Mouse (Mus musculus) liver, adult 2 months (tissue): ENCODE data around the gene Gm20388. TPM values are rescaled to one million over a fixed set of nuclear protein-coding genes. Genes with fewer than 3 reads are reported as not detected.

ENCODE experiments used
- DNase-seq: peaks from one replicate; pipeline ENCODE4 v3.0.0-alpha.2; 2011; ENCODE audit warnings: low read depth, low spot score; ENCODE audit errors: extremely low read depth
- H3K27ac ChIP-seq: fragments of 200-500 bp; replicated peaks from 2 replicates; pipeline ENCODE4 v1.5.1; 2012; ENCODE audit warnings: low read depth, mild to moderate bottlenecking, control low read depth, inconsistent platforms, low read length; ENCODE audit not compliant: insufficient read depth
- H3K27me3 ChIP-seq: fragments of 200-500 bp; 2 replicates; pipeline ENCODE4 v1.6.1; 2012; ENCODE audit warnings: mild to moderate bottlenecking, moderate library complexity, low read length, inconsistent platforms; ENCODE audit not compliant: control insufficient read depth, insufficient read depth
- H3K36me3 ChIP-seq: fragments of 200-500 bp; 2 replicates; pipeline ENCODE4 v1.6.1; 2012; ENCODE audit warnings: low read length, inconsistent platforms; ENCODE audit not compliant: control insufficient read depth, insufficient read depth
- H3K4me1 ChIP-seq: fragments of 200-500 bp; 2 replicates; pipeline ENCODE4 v1.6.1; 2011; ENCODE audit warnings: low read length; ENCODE audit not compliant: control insufficient read depth, insufficient read depth
- H3K4me3 ChIP-seq: fragments of 200-500 bp; 2 replicates; pipeline ENCODE4 v1.5.1; 2011; ENCODE audit warnings: low read depth, mild to moderate bottlenecking, control low read depth, low read length, moderate library complexity; ENCODE audit not compliant: insufficient read depth
- H3K79me2 ChIP-seq: fragments of 200-500 bp; 2 replicates; pipeline ENCODE4 v1.6.1; 2012; ENCODE audit warnings: inconsistent platforms, mild to moderate bottlenecking, low read length, moderate library complexity; ENCODE audit not compliant: control insufficient read depth, insufficient read depth
- H3K9ac ChIP-seq: fragments of 200-500 bp; 2 replicates; pipeline ENCODE4 v1.6.1; 2012; ENCODE audit warnings: low read depth, mild to moderate bottlenecking, control low read depth, inconsistent platforms, low read length
- CTCF ChIP-seq: fragments of 200-500 bp; IDR thresholded peaks from 2 replicates; pipeline ENCODE4 v1.5.1; 2011; ENCODE audit warnings: low read depth, low read length, control low read depth
- POLR2A ChIP-seq: fragments of 200-500 bp; IDR thresholded peaks from 2 replicates; pipeline ENCODE4 v1.6.1; 2011; ENCODE audit warnings: low read length, control low read depth; ENCODE audit not compliant: insufficient read depth; ENCODE audit errors: extremely low read depth
- WGBS: fragments of 180-500 bp; shearing (Covaris S2); methylation state at CpG from one replicate; pipeline ENCODE4 v1.1.7; 2018; 5-methylcytosine and 5-hydroxymethylcytosine counted together
- polyA plus RNA-seq: library from polyadenylated mRNA; depleted of rRNA; stranded (reverse); fragments of >200 nt; gene quantifications from 2 replicates; pipeline ENCODE4 v1.2.3, GENCODE M21; 2012
- total RNA-seq: library from RNA; depleted of rRNA; stranded (reverse); fragments of >200 nt; gene quantifications from 2 replicates; pipeline ENCODE4 v1.2.3, GENCODE M21; 2014

The Gm20388 gene
- total and polyA plus RNA-seq, 2 experiments = 6.4 to 19.9 TPM

DNA sequence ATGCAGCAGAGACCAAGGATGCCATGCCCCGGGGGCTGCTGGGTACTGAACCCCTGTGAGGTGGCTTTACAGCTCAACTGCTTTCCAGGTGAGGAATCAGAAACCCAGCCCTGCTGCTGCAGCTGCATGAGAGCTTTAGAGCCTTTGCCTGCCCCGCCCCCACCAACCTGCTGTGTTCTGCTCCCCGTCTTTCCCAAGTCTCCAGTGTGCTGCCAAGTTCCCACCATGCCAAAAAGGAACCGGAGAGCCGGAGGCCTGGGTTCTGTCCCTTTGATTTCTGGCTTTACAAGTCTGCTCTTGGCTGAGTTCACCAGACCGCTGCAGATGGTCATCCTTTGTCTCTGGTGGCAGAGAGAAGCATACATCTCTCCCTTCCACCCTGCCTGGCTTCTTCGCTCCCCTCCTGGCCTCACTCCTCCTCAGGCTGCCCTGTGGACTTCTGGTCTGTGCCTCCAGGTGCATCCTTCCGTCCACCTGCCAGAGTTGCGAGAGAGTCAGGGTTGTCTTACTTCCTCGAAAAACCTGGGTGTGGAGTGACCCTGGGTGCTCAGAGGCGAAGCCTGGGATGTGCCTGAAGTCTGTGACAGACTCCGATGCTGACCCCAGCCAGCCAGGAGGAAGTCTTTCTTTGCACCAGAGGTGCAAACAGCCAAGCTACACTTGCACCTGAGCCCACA is 1086.4 kb downstream of the Gm20388 start:
- no peaks in the 10 kb centered on the region for H3K36me3 ChIP-seq
- H3K27me3 ChIP-seq = no peaks in the 10 kb centered on the region
- H3K79me2 ChIP-seq = no peaks in the 10 kb centered on the region
- H3K27ac ChIP-seq = no peak overlapping the region
- H3K4me1 ChIP-seq = no peaks in the 10 kb centered on the region
- DNase-seq = no peak
- TF ChIP-seq CTCF = no peak
- TF ChIP-seq POLR2A = no peak
- no peak overlapping the region for H3K4me3 ChIP-seq
- no peak overlapping the region for H3K9ac ChIP-seq
- 84% methylated on average over 12 of the region's 12 CpGs for WGBS

DNA sequence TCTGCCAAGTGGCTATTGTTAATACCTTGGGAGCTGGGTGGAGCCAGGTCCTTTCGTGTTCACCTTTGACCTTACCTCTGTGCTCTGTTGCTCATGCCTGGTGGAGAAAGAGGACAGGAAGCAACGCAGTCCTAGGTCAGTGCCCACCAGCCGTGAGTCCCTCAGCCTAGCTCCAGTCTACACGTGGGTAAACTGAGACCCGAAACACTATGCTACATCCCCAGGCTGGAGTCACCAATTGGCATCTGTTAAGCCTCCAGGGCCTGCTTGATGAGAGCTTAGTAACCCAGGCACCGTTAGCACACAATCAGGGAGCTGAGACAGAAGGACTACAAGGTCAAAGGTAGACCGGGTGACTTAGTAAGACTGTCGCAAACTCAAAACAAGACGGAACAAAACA is 1087.3 kb downstream of the Gm20388 start:
- Histone ChIP-seq H3K4me3 (no peak overlapping the region), H3K27ac (no peak overlapping the region), H3K4me1 (no peaks in the 10 kb centered on the region), H3K27me3 (no peaks in the 10 kb centered on the region), H3K9ac (no peak overlapping the region), H3K79me2 (no peaks in the 10 kb centered on the region), H3K36me3 (no peaks in the 10 kb centered on the region)
- DNase-seq = no peak
- 71% methylated on average over 9 of the region's 9 CpGs for WGBS
- TF ChIP-seq POLR2A (no peak), CTCF (no peak)

DNA sequence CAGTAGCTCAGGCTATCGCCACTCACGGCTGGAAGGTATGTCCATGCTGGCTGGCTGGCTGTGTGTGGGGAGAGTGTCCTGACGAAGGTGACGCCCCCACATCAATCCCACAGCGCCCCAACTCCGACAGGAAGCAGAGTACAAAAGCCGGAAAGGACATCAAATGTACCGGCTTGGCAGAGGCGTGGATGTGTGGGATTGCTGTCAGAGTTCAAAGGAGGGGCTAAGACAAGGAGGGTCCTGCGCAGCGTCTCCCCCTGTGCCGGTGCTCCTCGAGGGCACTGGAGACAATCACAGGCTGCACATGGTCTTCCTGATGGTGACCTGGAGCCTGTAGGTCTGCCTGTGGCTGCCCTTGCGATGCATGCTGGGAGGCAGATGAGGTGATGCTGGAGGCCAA is 1088.3 kb downstream of the Gm20388 start:
- Histone ChIP-seq H3K4me1 (no peaks in the 10 kb centered on the region), H3K27me3 (no peaks in the 10 kb centered on the region), H3K79me2 (no peaks in the 10 kb centered on the region), H3K27ac (no peak overlapping the region), H3K36me3 (no peaks in the 10 kb centered on the region), H3K9ac (no peak overlapping the region), H3K4me3 (no peak overlapping the region)
- TF ChIP-seq POLR2A (no peak), CTCF (no peak)
- DNase-seq = no peak
- WGBS = 72% methylated on average over 14 of the region's 14 CpGs

DNA sequence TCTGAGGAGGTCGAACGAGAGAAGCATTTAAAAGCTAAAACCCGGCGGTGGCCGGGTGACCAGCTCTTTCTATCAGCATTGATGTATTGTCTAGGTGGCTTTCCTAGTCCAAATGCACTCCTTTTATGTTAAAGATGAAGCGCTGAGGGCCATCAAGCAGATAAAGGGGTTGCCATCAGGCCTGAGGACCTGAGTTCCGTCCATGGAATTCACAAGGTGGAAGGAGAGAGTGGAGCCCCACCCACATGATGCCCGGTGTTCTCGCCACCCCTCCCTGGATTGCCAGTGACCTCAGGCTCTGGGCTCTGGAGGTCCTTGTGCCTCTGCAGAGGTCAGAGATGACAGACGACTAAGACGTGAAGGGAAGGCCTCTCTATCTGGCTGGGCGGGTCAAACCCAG is 1091.3 kb downstream of the Gm20388 start:
- H3K4me3 ChIP-seq = no peak overlapping the region
- DNase-seq = no peak
- H3K36me3 ChIP-seq = no peaks in the 10 kb centered on the region
- no peaks in the 10 kb centered on the region for H3K79me2 ChIP-seq
- WGBS = 68% methylated on average over 12 of the region's 12 CpGs
- H3K27me3 ChIP-seq = no peaks in the 10 kb centered on the region
- TF ChIP-seq CTCF (no peak), POLR2A (no peak)
- H3K9ac ChIP-seq = no peak overlapping the region
- H3K4me1 ChIP-seq = no peaks in the 10 kb centered on the region
- no peak overlapping the region for H3K27ac ChIP-seq

DNA sequence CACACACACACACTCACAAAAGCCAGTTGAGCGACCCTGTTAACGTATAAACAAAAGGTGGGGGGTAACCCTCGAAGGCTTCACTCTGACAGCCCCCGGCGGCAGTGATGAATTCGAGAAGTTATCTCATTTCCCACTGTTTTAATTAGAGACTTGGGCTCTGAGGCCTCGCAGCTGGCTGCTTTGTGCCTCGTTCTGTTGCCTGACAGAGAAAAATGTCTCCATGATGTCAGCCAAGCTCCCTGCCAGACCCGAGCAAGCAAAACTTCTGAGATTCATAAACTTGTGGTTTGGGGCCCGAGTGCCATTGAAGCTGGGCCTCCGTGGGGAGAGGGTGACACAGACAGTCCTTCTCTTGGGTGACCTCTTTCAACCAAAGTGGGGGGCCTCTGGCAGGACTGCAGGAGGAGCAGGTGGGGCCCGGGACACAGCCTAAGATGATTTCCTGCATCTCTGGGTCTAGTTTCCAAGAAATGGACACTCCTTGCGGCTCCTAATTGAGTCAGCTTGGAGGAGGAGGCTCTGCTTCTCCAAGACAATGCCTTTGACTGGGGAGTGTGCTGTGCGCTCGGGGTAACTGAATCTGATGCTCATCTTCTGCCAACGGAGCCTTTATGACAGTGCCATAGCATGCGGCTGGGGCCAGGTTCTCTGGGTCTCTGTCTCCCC is 1092.4 kb downstream of the Gm20388 start:
- Histone ChIP-seq H3K79me2 (no peaks in the 10 kb centered on the region), H3K9ac (no peak overlapping the region), H3K27me3 (no peaks in the 10 kb centered on the region), H3K4me3 (no peak overlapping the region), H3K36me3 (no peaks in the 10 kb centered on the region), H3K27ac (no peak overlapping the region), H3K4me1 (no peaks in the 10 kb centered on the region)
- TF ChIP-seq POLR2A = no peak
- TF ChIP-seq CTCF = no peak
- WGBS = 68% methylated on average over 17 of the region's 17 CpGs
- DNase-seq = no peak

DNA sequence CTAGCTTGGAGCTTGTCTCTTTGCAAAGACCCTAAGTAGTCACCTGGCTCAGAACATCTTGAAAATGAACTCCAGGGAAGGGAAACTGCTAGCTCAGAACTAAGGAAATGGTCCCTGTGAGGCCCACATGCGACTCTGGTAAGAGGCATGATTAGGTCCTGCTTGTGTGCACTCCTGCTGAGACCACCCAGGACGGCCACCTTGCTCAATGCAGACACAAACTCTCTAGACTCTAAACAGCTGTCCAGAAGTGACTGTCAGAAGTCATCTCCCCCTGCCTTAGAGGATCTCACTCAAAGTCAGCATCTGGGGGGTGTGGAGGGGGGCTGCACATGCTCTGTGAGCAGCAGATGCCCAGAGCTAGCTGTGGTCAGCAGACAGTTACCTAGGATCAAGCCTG is 1093.0 kb downstream of the Gm20388 start:
- Histone ChIP-seq H3K27me3 (no peaks in the 10 kb centered on the region), H3K4me3 (no peak overlapping the region), H3K4me1 (no peaks in the 10 kb centered on the region), H3K36me3 (no peaks in the 10 kb centered on the region), H3K79me2 (no peaks in the 10 kb centered on the region), H3K27ac (no peak overlapping the region), H3K9ac (no peak overlapping the region)
- no peak for DNase-seq
- TF ChIP-seq CTCF (no peak), POLR2A (no peak)
- 64% methylated on average over 2 of the region's 2 CpGs for WGBS
